Mouse (Mus musculus) stomach, postnatal 0 days (tissue): Measurements from ENCODE around the gene Arrb2. TPM values are rescaled to one million over a fixed set of nuclear protein-coding genes. Genes with fewer than 3 reads are reported as not detected.

Experiments
- ATAC-seq: fragments of 200-750 bp; cut with Nextera tagmentation; 2 replicates; pipeline ENCODE4 v1.8.0; 2017; ENCODE audit not compliant: low FRiP score, low TSS enrichment
- DNase-seq: peaks from one replicate; pipeline ENCODE4 v3.0.0-alpha.2; 2016; ENCODE audit warnings: low spot score
- H3K27ac ChIP-seq: fragments of 300-500 bp; sonication (generic); replicated peaks from 2 replicates; pipeline ENCODE4 v1.5.1; 2014; ENCODE audit warnings: mild to moderate bottlenecking, control low read depth
- H3K27me3 ChIP-seq: fragments of 300-500 bp; sonication (generic); 2 replicates; pipeline ENCODE4 v1.6.1; 2014; ENCODE audit warnings: low read length; ENCODE audit not compliant: control insufficient read depth, insufficient read depth
- H3K36me3 ChIP-seq: fragments of 300-500 bp; sonication (generic); 2 replicates; pipeline ENCODE4 v1.6.1; 2014; ENCODE audit warnings: low read length, mixed read lengths; ENCODE audit not compliant: control insufficient read depth, insufficient read depth
- H3K4me1 ChIP-seq: fragments of 300-500 bp; sonication (generic); replicated peaks from 2 replicates; pipeline ENCODE4 v1.6.1; 2014; ENCODE audit warnings: antibody characterized with exemption; ENCODE audit not compliant: control insufficient read depth, insufficient read depth
- H3K4me2 ChIP-seq: fragments of 300-500 bp; sonication (generic); replicated peaks from 2 replicates; pipeline ENCODE4 v1.6.1; 2014; ENCODE audit warnings: low read depth, mild to moderate bottlenecking, control low read depth, moderate library complexity
- H3K4me3 ChIP-seq: fragments of 300-500 bp; sonication (generic); 2 replicates; pipeline ENCODE4 v1.5.1; 2014; ENCODE audit warnings: low read depth, low read length, control low read depth
- H3K9ac ChIP-seq: fragments of 300-500 bp; sonication (generic); 2 replicates; pipeline ENCODE4 v1.6.1; 2014; ENCODE audit warnings: mild to moderate bottlenecking, low read length, control low read depth, mixed read lengths
- H3K9me3 ChIP-seq: fragments of 300-500 bp; sonication (generic); 2 replicates; pipeline ENCODE4 v1.6.1; 2016; ENCODE audit warnings: low read length; ENCODE audit not compliant: control insufficient read depth
- CTCF ChIP-seq: IDR thresholded peaks from 2 replicates; pipeline ENCODE4 v1.5.1; 2016; ENCODE audit warnings: antibody characterized with exemption, low read depth, mild to moderate bottlenecking, moderate library complexity
- EP300 ChIP-seq: optimal IDR thresholded peaks from 2 replicates; pipeline ENCODE3; 2016; ENCODE audit warnings: antibody characterized with exemption
- WGBS: fragments of 180-500 bp; shearing (Covaris S2); extraction: QIAGEN DNeasy Blood & Tissue Kit; methylation state at CpG from one replicate; pipeline ENCODE4 v1.1.7; 2014; 5-methylcytosine and 5-hydroxymethylcytosine counted together
- polyA plus RNA-seq: library from polyadenylated mRNA; unstranded; fragments of >200 nt; fragmentation: Nextera tagmentation; extraction: Ambion mirVana; gene quantifications from 2 replicates; pipeline ENCODE4 v1.2.1, GENCODE M21; 2015

The Arrb2 gene
- polyA plus RNA-seq, 1 experiment from 2014 or later: 9.5 TPM

DNA sequence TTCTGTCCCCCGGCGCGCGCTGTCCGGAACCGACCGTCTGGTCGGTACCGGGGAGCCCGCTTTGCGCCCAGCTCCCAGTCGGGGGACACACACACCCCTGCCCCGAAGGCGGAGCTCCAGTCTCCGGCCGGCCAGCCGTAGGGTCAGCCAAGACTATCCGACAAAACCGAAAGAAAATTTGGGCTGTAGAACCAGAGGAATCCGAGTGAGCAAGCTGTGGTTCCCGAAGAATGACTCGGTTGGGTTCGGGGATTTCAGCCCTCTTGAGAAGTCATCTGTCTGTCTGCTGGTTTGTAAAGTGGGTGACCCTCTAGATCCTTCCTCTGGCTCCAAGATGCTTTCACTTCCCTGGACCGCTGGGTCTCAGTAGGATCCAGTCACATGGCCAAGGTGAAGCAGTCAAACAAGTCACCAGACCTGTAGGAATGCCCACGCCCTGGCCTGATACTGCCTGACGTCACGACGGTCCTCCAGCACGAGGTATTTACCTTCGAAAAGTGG, 27.2 kb downstream of the Arrb2 start, which contains the start of gene Cxcl16:
TSS of gene Cxcl16 (minus strand) at position 384 of the 501 bp plus-strand sequence.
- Histone ChIP-seq H3K9me3 (no peaks in the 10 kb centered on the region), H3K27ac (peak within 1 kb of the TSS; percentile 61), H3K9ac (peak within 1 kb of the TSS; percentile 75), H3K36me3 (peaks cover 3% of the 10 kb centered on the region; the same call in 1 of the 2 replicates), H3K4me3 (peak within 1 kb of the TSS; percentile 61), H3K4me2 (peak within 1 kb of the TSS; percentile 92), H3K27me3 (no peaks in the 10 kb centered on the region), H3K4me1 (no peaks in the 10 kb centered on the region; the same call in 1 of the 2 replicates)
- TF ChIP-seq EP300 (no peak), CTCF (no peak)
- peak; percentile 88 for DNase-seq
- 7% methylated on average over 30 of the region's 30 CpGs for WGBS
- ATAC-seq: peak; percentile 85

DNA sequence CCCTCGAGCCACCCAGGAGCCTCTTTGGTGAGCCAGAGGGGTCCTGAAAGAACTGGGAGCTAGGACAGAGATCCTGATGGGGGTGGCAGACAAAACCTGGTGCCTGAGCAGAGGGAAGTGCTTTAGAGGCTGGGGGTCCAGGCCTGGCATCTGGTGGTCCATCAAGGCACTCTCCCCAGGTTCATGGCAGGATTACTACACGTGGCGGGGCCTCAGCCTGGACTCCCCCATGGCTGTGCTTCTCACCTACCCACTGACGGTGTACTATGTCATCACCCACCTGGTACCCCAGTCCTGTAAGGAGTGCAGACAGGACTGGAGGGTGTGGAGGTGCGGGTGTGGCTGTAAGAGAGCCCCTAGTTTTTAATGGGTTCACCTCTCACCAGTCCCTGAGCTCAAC, 31.5 kb downstream of the Arrb2 start:
- WGBS: 76% methylated on average over 5 of the region's 5 CpGs

GRCm38 (mm10) chr11:70465211-70465610, 32.8 kb downstream of the Arrb2 start:
- H3K36me3 ChIP-seq: no peaks in the 10 kb centered on the region
- H3K9ac ChIP-seq: 0 out of 2 replicates have a peak overlapping the region, but pooled peaks have one; percentile 32
- ATAC-seq (no peak; the same call in 1 of the 2 replicates), DNase-seq (no peak)
- WGBS: 40% methylated on average over 16 of the region's 16 CpGs
- H3K27ac ChIP-seq: no peak overlapping the region
- no peaks in the 10 kb centered on the region for H3K9me3 ChIP-seq
- TF ChIP-seq CTCF (no peak), EP300 (no peak)
- H3K4me3 ChIP-seq: no peak overlapping the region
- H3K4me2 ChIP-seq: peak overlapping the region; percentile 66
- H3K27me3 ChIP-seq: no peaks in the 10 kb centered on the region
- H3K4me1 ChIP-seq: 0 out of 2 replicates have a peak, but pooled peaks cover 5% of the 10 kb centered on the region

More for the DNA sequence above, 31.5 kb downstream of the Arrb2 start:
- no peak overlapping the region for H3K4me2 ChIP-seq
- no peak for ATAC-seq
- H3K36me3 ChIP-seq: no peaks in the 10 kb centered on the region
- no peak overlapping the region for H3K27ac ChIP-seq
- DNase-seq: no peak
- H3K4me3 ChIP-seq: no peak overlapping the region
- H3K9ac ChIP-seq: no peak overlapping the region
- H3K4me1 ChIP-seq: 0 out of 2 replicates have a peak, but pooled peaks cover 5% of the 10 kb centered on the region
- no peaks in the 10 kb centered on the region for H3K27me3 ChIP-seq
- no peaks in the 10 kb centered on the region for H3K9me3 ChIP-seq
- TF ChIP-seq EP300 (no peak), CTCF (no peak)

DNA sequence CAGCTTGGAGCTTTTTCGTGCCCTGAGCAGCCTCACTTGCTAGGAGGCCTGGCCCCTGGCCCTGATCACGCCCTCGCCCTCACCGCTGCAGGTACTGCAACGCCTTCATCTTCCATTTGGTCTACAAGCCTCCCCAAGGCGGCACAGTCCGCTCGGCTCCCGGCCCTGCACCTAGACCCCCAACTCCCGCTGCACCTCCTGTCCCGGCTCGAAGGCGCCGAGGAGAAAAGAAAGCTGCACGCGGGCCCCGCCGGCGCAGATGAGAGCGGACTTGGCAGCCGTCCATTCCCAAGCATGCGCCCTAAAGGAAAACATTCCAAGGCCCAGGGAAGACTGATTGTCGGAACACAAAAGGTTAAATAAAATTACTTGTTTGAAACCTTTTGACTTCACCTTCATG, 33.4 kb downstream of the Arrb2 start:
- Histone ChIP-seq H3K9me3 (no peaks in the 10 kb centered on the region), H3K4me2 (peak overlapping the region; percentile 66), H3K4me1 (0 out of 2 replicates have a peak, but pooled peaks cover 5% of the 10 kb centered on the region), H3K4me3 (peak overlapping the region; percentile 21; the same call in 1 of the 2 replicates), H3K9ac (peak overlapping the region; percentile 32), H3K27me3 (no peaks in the 10 kb centered on the region), H3K27ac (no peak overlapping the region), H3K36me3 (no peaks in the 10 kb centered on the region)
- ATAC-seq (no peak), DNase-seq (peak; percentile 68)
- WGBS: 6% methylated on average over 23 of the region's 23 CpGs
- TF ChIP-seq CTCF (no peak), EP300 (no peak)

DNA sequence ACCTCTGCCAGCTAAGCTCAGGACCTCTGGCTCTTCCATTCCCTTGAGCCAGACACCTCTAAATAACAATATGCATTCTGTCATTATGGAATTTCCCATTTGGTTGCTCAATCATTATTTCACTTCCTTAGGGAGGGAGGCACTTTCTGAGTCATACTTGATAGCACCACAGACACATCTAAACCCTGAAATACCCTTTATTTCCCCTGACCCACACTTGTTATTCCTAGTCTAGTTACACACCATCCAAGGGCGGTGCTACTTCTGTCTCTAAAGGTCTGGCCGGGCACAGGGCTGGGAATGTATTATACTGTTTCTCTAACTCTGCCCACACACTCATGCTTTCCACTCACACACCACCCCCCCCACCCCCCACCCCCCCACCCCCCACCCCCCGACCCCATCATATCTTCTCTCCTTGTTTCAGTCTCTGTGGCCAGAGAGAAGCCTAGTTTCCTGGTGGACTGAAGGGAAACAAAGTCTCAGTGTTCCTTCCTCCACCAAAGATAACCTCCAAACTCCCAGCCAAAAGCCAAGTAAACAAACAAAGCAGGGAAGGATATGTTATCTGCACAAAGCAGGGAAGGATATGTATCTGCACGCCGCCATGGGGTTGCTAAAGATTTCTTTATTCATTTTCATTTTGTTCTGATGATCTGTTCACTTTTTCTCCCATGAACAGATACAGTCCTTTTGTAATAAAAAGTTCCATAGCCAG, 35.6 kb downstream of the Arrb2 start:
- H3K36me3 ChIP-seq: no peaks in the 10 kb centered on the region
- no peak for DNase-seq
- H3K9ac ChIP-seq: no peak overlapping the region
- WGBS: 62% methylated on average over 5 of the region's 5 CpGs
- peak; percentile 25; the same call in 1 of the 2 replicates for ATAC-seq
- no peaks in the 10 kb centered on the region for H3K27me3 ChIP-seq
- H3K27ac ChIP-seq: no peak overlapping the region; the same call in 1 of the 2 replicates
- 0 out of 2 replicates have a peak, but pooled peaks cover 5% of the 10 kb centered on the region for H3K4me1 ChIP-seq
- no peaks in the 10 kb centered on the region for H3K9me3 ChIP-seq
- H3K4me3 ChIP-seq: no peak overlapping the region
- no peak overlapping the region for H3K4me2 ChIP-seq
- no peak for TF ChIP-seq EP300
- no peak for TF ChIP-seq CTCF

DNA sequence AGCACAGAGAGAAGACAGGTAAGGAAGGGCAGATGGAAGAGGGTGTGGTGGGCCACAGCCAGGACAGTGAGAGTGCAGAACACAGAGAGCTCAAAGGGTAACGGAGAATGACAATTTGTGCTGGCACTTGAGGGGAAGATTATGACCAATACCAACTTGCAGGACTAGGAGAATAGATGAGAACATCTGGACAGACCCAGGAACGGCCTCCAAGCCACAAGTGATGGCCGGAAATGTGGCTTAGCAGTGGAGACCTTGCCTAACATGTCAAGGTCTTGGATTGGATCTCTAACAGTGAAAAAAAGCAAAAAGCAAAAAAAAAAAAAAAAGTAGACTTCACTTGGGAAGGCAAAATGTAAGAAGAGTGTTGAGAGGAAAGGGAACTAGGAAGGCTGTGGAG, 37.3 kb downstream of the Arrb2 start:
- H3K27me3 ChIP-seq: no peaks in the 10 kb centered on the region

More for the DNA sequence above, 37.3 kb downstream of the Arrb2 start:
- TF ChIP-seq EP300 (no peak), CTCF (no peak)
- H3K4me2 ChIP-seq: no peak overlapping the region
- H3K36me3 ChIP-seq: no peaks in the 10 kb centered on the region
- H3K4me1 ChIP-seq: 0 out of 2 replicates have a peak, but pooled peaks cover 5% of the 10 kb centered on the region
- H3K9ac ChIP-seq: no peak overlapping the region
- DNase-seq: no peak
- 85% methylated on average over 3 of the region's 3 CpGs for WGBS
- no peak for ATAC-seq
- H3K4me3 ChIP-seq: no peak overlapping the region
- no peaks in the 10 kb centered on the region for H3K9me3 ChIP-seq
- no peak overlapping the region for H3K27ac ChIP-seq
